Mouse (Mus musculus): ENCODE data around the gene Myo3b.
"Not testable (repeated sequence)": the region's sequence is repeated elsewhere in the genome, so short reads cannot be mapped to it uniquely, and the experiment has no call there.

Myo3b gene

DNA sequence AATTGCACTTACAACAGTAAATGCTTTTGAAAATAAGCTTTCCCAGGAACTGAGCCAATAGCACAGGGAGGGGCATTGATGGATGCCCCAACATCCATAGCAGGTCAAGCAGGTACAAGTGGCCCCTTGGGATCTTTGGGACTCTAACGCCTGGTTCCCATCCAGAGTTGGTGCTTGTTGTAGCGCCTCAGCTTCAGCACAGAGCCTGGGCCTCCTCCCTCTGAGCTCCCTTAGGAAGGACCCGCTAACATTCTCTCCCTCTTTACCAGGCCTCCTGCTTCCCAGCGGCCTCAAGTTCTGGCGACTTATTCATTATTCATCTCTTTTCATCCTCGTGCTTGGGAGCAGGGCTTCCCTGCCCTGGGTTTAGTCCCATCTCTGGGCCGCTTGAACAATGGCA is at the start of gene Myo3b:
Gene Myo3b (plus strand): TSS at position 375 of the 400 bp plus-strand sequence.
- no peak for DNase-seq

DNA sequence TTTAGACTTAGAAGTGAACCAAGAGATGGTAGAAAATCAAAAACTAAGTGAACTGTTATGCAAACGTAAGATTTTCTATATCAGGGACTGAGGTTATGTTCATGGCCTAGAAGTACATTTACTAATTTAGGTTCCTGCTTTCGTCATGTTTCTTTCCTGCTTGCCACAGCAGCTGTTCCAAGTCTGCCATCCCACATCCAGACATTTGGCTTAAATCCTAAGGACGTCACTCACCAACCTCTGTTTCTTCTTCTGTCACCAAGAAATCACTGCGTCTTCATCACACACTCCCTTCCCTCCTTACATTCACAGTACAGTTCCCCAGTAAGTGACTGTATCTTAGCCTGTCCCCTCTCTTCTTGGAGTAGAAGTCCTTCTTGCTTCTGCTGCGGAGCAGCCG is 49.7 kb upstream of the Myo3b start:
- DNase-seq, result no peak

DNA sequence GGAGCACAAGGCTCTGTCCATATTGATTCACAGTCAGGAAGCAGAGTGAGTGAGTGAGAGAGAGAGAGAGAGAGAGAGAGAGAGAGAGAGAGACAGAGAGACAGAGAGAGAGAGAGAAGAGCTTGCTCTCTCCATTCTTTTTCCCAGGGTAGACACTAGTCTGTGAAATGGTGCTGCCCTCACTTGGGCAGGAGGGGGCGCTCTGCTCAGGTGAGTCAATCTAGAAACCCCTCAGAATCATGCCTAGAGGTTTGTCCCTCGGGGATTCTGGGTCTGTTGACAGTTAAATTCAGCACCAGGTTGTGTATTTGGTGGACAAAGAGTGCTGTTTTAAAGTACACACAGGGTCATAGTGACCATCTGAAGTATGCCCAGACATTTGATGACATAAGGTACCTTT is 48.3 kb upstream of the Myo3b start:
- no peak for DNase-seq

DNA sequence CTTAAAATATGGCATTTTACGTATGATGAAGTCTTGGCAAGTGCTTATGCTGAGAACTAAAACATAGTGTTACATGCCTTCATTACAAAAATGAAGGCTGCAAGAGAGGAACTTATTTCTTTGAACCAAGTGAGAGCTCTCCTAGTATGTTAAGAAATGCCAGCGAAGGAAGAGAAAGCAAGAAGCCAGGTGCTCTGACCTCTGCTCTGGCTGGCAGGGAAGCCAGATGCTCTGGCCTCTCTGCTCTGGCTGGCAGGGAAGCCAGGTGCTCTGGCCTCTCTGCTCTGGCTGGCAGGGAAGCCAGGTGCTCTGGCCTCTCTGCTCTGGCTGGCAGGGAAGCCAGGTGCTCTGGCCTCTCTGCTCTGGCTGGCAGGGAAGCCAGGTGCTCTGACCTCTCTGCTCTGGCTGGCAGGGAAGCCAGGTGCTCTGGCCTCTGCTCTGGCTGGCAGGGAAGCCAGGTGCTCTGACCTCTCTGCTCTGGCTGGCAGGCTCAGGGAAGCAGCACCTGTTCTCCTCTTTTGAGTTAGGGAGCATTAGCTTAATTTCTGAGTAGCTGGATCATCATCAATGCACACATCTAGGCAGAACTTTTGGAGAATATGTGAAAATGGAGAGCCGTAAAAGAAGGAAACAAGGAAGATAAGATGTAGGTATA is 44.7 kb upstream of the Myo3b start:
- not testable (repeated sequence) for DNase-seq

DNA sequence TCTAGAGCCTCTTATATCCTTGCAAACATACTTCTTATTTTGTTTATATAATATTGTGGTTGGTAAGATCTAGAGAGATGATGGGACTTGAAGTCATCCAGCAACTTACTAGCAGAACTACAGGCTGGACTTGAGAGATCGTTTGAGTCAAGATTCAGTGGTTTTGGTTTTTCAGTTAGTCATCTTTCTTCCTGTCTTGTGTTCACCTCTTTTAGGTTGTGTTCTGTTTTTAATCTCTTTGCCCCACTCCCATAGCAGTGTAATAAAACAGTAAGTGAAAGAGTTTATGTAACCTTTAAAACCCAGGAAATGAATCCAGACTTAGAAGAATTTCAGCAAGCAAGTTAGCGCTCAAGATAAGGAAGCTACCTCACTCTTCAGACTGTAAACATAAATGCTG is 44.1 kb upstream of the Myo3b start:
- no peak for DNase-seq

DNA sequence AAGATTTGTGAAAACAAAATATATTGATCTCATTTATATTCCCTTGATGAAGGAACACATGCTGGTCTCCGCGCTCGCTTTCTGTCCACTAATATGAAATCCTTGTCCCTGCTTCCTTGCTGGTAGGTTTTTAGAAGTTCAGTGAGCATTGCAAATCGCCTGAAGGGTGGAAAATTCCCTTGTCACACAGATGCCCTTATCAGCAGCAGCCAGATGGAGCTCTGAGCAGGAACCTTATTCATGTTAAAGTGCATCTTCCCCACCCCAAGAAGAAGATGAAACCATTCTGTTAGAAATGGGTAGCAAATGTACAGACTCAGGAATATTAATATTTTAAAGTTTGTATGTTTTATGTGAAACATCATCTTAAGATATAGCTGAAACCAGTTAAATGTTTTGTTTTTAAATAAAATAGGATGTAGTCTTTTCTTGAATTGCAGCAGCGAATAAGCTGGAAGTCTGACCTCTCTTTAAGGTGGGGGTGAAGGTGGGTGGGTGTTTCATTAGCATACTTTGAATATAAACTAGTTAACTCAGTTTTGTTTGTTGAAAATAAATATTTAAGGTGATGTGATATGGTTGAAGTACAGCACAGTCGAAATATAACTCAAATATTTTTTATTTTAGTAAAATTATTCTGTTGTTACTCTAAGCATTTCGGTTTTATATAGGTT is 39.7 kb upstream of the Myo3b start:
- no peak for DNase-seq

DNA sequence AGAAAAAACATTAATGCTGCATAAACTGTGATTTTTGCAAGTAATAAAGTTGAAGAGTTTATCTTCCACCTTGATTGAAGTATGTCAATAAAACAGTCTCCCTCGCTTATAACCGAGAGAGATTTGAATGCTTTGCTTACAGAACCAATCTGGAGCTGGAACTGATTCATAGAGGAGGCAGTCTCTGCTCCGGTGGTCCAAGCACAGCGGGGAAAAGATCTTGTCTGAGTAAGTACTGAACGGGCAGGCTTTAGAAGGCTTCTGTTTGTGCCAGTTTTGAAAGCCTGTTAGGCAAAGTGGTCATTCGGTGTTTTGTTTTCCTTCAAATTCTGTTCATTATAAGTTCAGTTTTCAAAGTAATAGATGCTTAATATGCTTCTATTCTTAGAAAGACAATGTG is 38.6 kb upstream of the Myo3b start:
- no peak for DNase-seq

DNA sequence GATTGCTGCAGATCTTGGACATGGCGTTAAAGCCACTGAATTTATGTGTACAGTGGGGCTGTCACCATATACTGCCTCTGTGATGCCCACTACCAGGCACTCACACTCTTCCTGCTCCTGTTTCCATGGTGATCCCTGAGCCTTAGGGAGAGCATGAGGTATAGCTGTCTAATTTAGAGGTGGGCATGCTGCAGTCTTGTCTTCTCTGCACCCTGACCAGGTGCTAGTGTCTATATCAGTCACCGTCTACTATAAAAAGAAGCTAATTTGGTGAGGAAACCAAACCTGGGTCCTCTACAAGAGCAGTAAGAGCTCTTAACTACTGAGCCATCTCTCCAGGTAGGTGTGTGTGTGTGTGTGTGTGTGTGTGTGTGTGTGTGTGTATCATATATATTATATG is 32.4 kb upstream of the Myo3b start:
- DNase-seq, result no peak

DNA sequence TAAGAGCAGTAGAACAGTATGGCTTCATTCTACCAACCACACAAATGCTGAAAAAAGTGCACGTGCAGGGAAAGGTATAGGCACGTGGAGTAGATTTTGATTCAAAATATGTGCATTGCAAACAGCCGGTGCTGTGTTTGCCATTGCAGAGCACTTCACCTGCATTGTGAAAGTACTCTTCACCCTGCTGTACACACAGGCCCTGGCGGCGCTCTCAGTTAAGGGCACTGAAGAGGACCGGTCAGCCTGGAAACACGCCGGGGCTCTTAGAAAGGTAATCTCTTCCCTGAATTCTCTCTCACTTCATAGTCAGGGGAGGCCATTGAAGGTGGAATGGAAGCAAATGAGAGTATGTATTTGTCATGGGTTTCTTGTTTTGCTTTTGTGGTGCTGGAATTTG is 26.0 kb upstream of the Myo3b start:
- DNase-seq, result no peak

DNA sequence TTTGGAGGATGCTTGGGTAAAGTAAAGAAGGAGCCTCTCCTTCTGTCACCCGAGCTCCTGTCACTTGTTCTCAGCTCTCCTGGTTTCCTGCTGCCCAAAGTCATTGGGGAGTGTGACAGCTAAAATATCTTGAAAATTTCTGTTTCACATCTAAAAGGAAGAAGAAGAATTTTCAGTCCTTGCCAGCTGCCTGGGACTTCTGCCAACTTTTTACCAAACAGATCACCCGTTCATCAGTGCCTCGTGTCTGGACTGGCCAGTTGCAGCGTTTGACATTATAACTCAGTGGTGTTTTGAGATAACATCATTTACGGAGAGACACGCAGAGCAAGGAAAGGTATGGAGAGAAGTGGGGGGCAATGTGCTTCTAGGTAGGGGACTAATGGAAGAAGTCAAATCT is 20.7 kb upstream of the Myo3b start:
- DNase-seq, result peak; percentile 24

DNA sequence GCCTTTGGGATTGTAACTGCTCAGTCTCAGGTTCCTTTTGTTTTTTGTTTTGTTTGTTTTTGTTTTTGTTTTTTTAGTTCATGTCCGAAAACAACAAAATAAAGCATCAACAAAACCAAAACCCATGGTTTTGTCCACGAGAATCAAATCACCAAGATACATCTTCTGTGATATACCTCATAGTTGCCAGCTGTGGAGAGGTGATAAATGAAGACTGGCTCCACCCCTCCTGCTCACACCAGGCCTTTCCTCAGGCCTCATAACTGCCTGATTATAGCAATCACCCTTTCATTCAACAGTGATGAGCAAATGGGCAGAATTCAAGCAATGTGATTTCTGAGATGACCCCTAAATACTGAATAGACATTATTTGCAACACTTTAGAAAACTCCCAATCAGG is 14.5 kb upstream of the Myo3b start:
- DNase-seq, result no peak

DNA sequence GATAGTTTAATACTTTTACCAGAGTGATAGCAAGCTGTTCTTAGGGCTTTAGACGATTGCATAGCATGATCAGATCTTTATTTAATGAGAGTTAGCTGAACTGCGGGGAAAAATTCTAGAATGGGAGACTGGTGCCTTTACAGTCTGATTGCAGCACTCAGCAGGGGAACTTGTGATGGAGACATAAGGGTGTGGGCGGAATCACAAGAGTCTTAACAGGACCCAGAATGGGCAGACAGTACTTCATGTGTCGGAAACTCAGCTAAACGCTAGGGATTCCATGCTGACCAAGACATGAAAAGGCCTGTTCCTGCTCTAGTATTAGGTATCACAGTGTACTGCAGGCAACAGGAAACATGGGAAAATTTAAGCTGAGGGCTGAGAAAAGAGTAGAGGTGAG is 13.2 kb upstream of the Myo3b start:
- DNase-seq, result no peak

DNA sequence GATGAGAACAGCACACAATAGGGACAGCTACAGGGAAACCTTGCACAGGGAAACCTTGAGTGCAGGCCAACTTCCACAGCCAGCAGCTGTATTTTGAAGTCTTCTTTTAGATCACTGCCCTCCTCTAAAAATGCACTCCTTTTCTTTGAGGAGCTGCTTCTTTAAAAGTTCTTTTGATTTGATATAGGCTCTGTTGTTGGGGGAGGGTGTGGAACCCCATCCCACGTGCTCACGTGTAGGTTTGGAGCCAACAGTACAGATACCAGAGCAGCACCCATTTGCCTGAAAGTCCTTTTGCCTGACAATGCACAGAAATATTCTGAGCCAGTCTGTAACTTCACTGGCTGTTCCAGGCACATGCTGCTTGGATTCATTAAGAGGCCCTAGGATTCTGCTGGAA is 7.5 kb upstream of the Myo3b start:
- no peak for DNase-seq

DNA sequence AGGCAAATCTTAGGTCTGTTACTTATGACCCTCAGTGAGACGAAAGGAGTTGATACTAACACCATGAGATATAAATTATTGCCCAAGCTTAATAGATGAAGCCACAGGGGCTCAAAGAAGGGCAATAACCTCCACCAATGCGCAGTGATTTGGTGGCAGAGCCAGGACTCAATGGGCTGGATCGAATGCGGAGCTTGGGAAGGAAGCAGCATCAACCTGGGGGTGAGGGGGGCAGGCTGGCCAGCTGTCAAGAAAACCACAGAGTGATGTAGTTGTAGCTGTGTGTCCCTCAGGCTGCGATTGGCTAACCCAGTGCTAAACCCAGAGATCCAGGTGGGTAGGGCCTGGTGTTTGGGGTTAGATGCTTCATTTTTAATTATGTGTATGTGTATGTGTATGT is 4.0 kb upstream of the Myo3b start:
- no peak for DNase-seq

DNA sequence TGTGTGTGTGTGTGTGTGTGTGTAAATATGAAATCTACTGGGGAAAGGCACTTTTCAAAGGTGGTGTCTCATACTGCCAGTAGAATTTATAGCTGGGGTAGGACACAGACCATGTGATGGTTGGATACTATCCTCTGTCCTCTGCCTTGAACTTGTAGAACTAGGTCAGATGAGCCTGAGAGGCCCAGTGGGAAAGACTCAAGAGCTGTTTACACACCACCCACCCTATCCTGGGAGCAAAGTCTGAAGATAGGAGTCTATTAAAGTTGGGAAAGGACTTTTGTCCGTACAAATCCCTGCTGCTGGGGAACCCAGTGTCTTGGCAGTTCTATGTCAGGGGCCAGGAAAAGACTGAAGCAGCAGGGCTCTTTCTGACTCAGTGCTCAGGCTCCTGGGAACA is 3.6 kb upstream of the Myo3b start:
- DNase-seq, result no peak

DNA sequence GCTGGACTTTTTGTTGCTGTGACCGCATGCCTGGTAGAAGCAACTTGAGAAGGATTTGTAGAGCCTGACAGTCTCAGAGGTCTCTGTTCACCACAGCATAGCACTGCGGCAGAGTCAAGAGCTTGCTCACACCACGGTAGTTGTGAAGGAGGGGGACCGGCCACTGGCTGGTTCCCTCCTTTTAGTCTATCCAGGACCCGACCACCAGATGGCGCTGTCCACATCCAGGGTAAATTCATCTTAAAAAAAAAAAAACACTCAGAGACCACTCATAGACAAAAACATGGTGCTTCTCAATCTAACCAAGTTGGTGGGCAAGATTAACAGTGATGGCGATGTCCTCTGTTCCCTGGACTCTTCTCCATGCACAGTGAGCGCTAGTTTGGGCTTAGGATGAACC is 1.7 kb upstream of the Myo3b start:
- peak; percentile 45 for DNase-seq

DNA sequence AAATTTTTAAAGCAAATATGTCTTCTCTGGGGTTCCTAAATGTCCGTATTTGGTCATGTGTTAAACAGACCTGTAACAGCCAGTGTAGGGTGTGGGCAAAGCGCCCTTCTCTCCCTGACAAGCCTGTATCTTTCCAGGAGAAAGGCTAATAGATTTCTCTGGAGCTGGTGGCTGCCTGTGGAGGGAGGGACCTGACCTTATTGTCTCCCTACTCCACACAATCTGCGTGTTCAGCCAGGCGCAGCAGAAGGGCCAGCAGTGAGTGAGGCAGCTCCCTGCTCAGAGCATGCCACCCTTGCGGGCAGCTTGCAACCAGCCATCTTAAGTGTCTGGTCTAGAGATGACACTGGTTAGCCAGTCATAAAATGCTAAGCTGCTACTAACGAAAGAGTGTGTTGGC is 5.5 kb downstream of the Myo3b start:
- DNase-seq, result no peak

DNA sequence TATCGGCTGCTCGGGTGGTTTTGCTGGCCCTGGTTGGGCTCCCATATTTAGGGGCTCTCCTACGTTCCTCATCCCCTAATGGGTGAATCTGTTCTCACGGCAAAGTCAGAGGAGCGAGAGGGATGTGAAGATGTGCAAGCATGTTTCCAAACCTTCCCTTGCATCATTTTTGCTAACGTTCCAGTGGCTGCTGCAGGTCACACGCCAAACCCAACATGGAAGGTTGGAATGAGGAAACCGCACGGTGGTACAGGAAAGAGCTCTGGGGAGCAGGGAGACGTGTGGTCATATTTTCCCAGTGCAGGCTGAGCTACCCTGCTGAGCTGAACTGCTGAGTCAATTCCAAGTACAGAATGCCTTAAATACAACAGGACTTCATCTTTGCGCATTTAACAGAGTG is 8.9 kb downstream of the Myo3b start:
- no peak for DNase-seq

DNA sequence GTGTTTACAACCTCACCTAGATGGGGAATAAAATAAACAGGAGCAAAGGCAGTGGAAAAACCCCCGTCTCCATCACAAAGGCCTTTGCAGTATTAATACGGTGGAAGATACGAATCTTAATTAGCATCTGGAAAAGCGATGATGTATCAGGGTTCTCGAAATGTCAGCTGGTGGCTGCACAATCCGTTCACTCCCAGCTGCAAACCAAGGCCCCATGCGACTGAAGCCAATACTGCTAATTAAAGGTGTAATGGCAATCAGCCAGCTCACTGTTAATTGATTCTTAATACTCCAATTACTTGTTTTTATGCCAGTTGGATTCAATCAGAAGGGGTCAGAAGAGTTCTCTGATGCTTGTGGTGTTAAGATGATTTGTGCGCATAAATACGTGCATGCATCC is 14.9 kb downstream of the Myo3b start:
- no peak for DNase-seq

DNA sequence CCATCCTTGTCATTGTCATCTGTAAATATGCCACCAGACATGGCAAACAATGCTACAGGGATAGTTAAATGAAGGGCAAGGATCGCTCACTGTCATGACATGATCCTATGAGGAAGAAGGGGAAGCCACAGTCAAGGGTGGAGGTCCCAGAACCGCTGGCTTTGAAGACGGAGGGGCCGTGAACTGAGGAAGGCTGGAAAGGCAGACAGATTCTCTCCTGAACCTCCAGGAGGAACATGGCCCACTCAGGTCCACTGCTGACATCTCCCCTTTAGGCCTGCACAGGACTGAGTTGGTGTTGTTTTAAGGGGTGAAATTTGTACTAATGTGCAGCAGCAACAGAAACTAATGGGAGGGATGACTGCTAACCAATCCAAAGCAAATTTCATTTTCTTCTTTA is 19.3 kb downstream of the Myo3b start:
- no peak for DNase-seq

DNA sequence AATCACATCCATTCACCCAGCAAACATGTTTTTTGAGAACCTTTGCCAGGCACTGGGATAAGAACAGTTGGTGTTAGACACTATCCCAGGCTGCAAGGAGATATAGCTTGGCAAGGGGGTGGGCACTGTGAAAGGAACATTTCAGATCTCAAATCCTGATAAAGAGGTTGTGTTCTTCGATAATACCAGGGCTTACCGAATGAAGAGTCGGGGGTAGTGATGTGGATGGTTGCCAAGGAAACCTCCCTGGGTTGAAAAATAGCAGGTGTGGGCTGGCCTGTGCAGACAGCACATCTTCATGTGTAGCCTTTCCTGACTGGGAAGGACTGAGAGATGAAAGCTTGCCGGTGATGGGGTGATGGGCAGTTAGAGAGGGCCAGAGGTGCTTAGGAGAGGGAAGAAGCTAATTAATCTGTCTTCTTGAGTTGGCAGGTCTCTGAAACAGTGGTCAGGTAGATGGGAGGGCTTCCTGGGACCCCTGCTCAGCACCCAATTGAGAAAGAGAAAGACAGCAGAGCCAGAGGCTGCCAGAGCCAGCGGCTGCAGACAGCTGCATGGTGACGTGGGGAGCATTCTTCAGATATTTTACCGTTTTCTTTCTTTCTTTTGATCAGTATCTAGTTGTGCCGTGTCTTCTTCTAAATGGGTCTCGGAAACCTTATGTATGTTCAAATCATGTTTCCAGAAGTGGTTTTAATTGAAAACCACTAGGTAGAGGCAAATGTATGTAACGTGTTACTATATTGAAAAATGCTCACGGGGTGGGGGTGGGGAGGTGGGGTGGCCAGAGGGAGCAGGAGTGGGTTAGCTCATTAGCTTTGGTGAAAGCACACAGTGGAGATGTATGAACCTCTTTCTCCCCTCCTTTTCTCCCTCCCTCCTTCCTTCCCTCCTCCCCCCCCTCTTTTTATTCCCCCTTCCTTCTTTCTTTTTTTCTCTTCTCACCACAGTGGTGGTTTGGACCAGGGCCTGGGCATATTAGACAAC is 21.7 kb downstream of the Myo3b start:
- no peak for DNase-seq

DNA sequence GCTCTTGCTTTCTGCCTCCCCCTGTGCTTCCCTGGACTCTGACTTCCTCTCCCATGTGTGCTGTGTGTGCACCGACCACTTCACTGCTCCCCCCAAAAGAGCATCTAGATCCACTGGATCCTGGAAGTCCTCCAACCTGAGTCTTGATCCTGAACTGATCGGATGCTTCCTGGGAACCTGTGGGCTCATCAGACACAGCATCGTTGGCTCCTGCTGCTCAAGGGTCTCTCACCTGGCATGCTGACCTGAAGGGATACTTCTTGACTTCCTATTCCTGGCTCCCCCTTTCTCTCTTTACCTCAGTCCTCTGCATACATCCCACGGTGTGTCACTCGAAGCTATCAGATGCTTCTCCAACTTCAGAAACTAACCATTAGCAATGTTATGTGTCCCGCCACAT is 26.2 kb downstream of the Myo3b start:
- DNase-seq, result no peak

DNA sequence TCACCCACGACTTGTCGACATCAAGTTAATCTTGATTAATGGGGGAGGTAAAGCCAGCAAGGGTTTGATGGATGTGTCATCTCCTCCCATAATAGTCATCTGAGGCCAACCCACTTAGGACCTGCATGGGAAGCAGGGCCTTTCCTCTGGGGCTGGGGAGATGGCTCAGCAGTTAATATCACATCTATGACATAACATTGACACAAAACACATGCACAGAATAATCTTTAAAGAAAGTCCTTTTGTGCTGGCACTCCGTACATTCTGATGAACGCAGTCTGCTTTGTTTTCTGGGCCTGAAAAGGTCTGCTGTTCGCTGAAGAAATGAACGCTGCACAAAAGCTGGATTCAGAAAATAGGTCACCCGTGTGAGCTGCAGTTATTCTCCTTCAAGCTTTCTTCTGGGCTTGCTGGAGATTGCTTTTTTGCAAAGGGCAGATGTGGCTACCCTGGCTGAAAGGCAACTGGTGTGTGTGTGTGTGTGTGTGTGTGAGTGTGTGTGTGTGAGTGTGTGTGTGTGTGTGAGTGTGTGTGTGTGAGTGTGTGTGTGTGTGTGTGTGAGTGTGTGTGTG is 26.9 kb downstream of the Myo3b start:
- no peak for DNase-seq
